Comparison of ENCODE assay signal across 33 mouse cellular contexts in genomic region chr9:37807235-37807634, GRCm38 (mm10). TPM values are rescaled to one million over a fixed set of nuclear protein-coding genes. Genes with fewer than 3 reads are reported as not detected.
DNase-seq lines count a peak whose midpoint lies in the region; ATAC-seq and TF ChIP-seq lines count a peak whose summit lies in the region.
"Had no signal": no experiment of that assay in that cellular context is flagged by ENCODE, and none has a peak within 500 bp of the region (broad histone marks: within the 10 kb centered on the region; RNA-seq: fewer than 3 reads in every experiment).

No protein-coding gene starts in this region.

- no peak for TF ChIP-seq CTCF in CH12.LX (conservative IDR thresholded peaks at IDR 0.05 in 1 of 2, IDR thresholded peaks at IDR 0.05 in 1 of 2; ENCODE audit: low read depth in 2 of 2, low read length in 2 of 2)

- H3K9me3 ChIP-seq in CH12.LX (replicated peaks; ENCODE audit: low read length): no peaks in the 10 kb centered on the region
- H3K9me3 ChIP-seq: G1E; heart, embryonic 13.5 days; hindbrain, embryonic 12.5 days; hindbrain, embryonic 15.5 days had no signal

- 0 out of 2 replicates have a peak, but pooled peaks have one; percentile 13 for TF ChIP-seq EP300 in CH12.LX (IDR thresholded peaks at IDR 0.05; ENCODE audit: low read length)

- peaks cover 0 to 13% of the 10 kb centered on the region in 2 experiments; a peak in 2 of 4 replicates for H3K4me1 ChIP-seq in CH12.LX (ENCODE audit: control insufficient read depth in 1 of 2, insufficient read depth in 2 of 2)
- H3K4me1 ChIP-seq: hindbrain, embryonic 12.5 days; hindbrain, embryonic 15.5 days had no signal

- H3K36me3 ChIP-seq in CH12.LX (replicated peaks in 1 of 2; ENCODE audit: control insufficient read depth in 1 of 2, insufficient read depth in 1 of 2, low read length in 1 of 2): no peaks in the 10 kb centered on the region
- H3K36me3 ChIP-seq: G1E; heart, embryonic 13.5 days; hindbrain, embryonic 12.5 days; hindbrain, embryonic 15.5 days had no signal

- ATAC-seq in common myeloid progenitor, adult 5-6 weeks (replicated peaks; ENCODE audit: low read depth, poor library complexity, severe bottlenecking): peak; percentile 92
- peak; percentile 81 to 88; a peak in 3 of 4 replicates for ATAC-seq in hematopoietic stem cell, adult 5-6 weeks (replicated peaks in 1 of 2; ENCODE audit: insufficient read depth in 1 of 2, low FRiP score in 2 of 2, low TSS enrichment in 1 of 2, low read depth in 1 of 2, poor library complexity in 2 of 2, severe bottlenecking in 2 of 2)
- ATAC-seq: activated CD4-positive, CD25-positive, alpha-beta regulatory T cell, adult 4 months; forebrain, embryonic 14.5 days; forebrain, postnatal 0 days; intestine, postnatal 0 days had no signal

- no peak overlapping the region for H3K27ac ChIP-seq in CH12.LX (ENCODE audit: insufficient read depth, low read depth)
- H3K27ac ChIP-seq: gastrocnemius, adult 2 months; heart, embryonic 13.5 days; hindbrain, embryonic 12.5 days; hindbrain, embryonic 15.5 days had no signal

- H3K4me2 ChIP-seq in CH12.LX (ENCODE audit: insufficient read depth, low read depth, poor library complexity, severe bottlenecking): no peak overlapping the region
- H3K4me2 ChIP-seq: heart, embryonic 13.5 days; hindbrain, embryonic 12.5 days; hindbrain, embryonic 15.5 days had no signal

- no peak overlapping the region for H3K9ac ChIP-seq in CH12.LX (ENCODE audit: insufficient read depth, low read depth)
- H3K9ac ChIP-seq: forebrain, postnatal 0 days; heart, embryonic 13.5 days; hindbrain, embryonic 12.5 days; hindbrain, embryonic 15.5 days had no signal

- H3K27me3 ChIP-seq in CH12.LX (replicated peaks): no peaks in the 10 kb centered on the region
- H3K27me3 ChIP-seq: heart, embryonic 13.5 days; hindbrain, embryonic 12.5 days; hindbrain, embryonic 15.5 days had no signal

- TF ChIP-seq RAD21 in CH12.LX (IDR thresholded peaks at IDR 0.05; ENCODE audit: low read depth, low read length): no peak

- peak; percentile 41 for DNase-seq in 3T3-L1 (ENCODE audit: low read depth, low spot score)
- peak; percentile 28 for DNase-seq in CH12.LX (ENCODE audit: extremely low read depth)
- no peak for DNase-seq in right cerebral cortex, adult 18-20 months
- DNase-seq in cerebellum, adult 18-20 months: no peak
- no peak for DNase-seq in kidney, adult 18-20 months
- DNase-seq: adrenal gland, adult 8-10 months; adrenal gland, postnatal 25 days; cerebellum, adult 2 months; cerebellum, adult 9-11 months; cerebellum, postnatal 36 days; forebrain, postnatal 0 days; gastrocnemius, adult 2 months; gastrocnemius, postnatal 14 days; heart, adult 18-20 months; heart, postnatal 14 days; heart, postnatal 4 days; kidney, adult 9 months had no signal

- no peaks in the 10 kb centered on the region for H3K79me2 ChIP-seq in CH12.LX (replicated peaks; ENCODE audit: control insufficient read depth, extremely low read depth, insufficient read depth, poor library complexity, severe bottlenecking)

- H3K4me3 ChIP-seq in CH12.LX (replicated peaks in 1 of 3; ENCODE audit: low read depth in 2 of 3, low read length in 2 of 3, poor library complexity in 1 of 3): no peak overlapping the region
- H3K4me3 ChIP-seq: gastrocnemius, adult 2 months; heart, embryonic 13.5 days; hindbrain, embryonic 12.5 days; hindbrain, embryonic 15.5 days had no signal

- no peak for TF ChIP-seq POLR2A in CH12.LX (IDR thresholded peaks at IDR 0.05; ENCODE audit: low read depth, low read length)

- dilution Hi-C loops in CH12.LX (cut with MboI; ENCODE audit: extremely low pct_ligation_motif_present, extremely low pct_unique_long_range_greater_than_20kb, low sequenced_read_pairs): no loop called here

- in situ Hi-C loops in CH12.LX (cut with MboI; ENCODE audit: low pct_ligation_motif_present, low pct_unique_long_range_greater_than_20kb, low sequenced_read_pairs): no loop called here

TF ChIP-seq in CH12.LX, 34 proteins besides CTCF, POLR2A, EP300 and RAD21:
- no peak for TF ChIP-seq NRF1 (IDR thresholded peaks at IDR 0.05; ENCODE audit: low read depth, low read length)
- TF ChIP-seq JUN (IDR thresholded peaks at IDR 0.05; ENCODE audit: insufficient read depth, low read depth, low read length): no peak
- no peak for TF ChIP-seq TCF12 (IDR thresholded peaks at IDR 0.05; ENCODE audit: low read depth, low read length)
- TF ChIP-seq UBTF (IDR thresholded peaks at IDR 0.05; ENCODE audit: low read depth, low read length): no peak
- no peak for TF ChIP-seq POLR2AphosphoS2 (IDR thresholded peaks at IDR 0.05; ENCODE audit: low read depth, low read length)
- TF ChIP-seq ZMIZ1 (IDR thresholded peaks at IDR 0.05; ENCODE audit: low read depth, low read length): no peak
- TF ChIP-seq MEF2A (IDR thresholded peaks at IDR 0.05; ENCODE audit: borderline replicate concordance, low read depth, low read length): no peak
- TF ChIP-seq CHD2 (IDR thresholded peaks at IDR 0.05; ENCODE audit: low read length): no peak
- TF ChIP-seq MAZ (IDR thresholded peaks at IDR 0.05; ENCODE audit: low read depth, low read length): no peak
- no peak for TF ChIP-seq ETS1 (conservative IDR thresholded peaks at IDR 0.05; ENCODE audit: low read depth, low read length)
- TF ChIP-seq USF1 (IDR thresholded peaks at IDR 0.05; ENCODE audit: low read depth, low read length): no peak
- no peak for TF ChIP-seq KAT2A (IDR thresholded peaks at IDR 0.05; ENCODE audit: insufficient replicate concordance, low read length)
- no peak for TF ChIP-seq ELF1 (IDR thresholded peaks at IDR 0.05; ENCODE audit: low read depth, low read length)
- TF ChIP-seq ZNF384 (IDR thresholded peaks at IDR 0.05; ENCODE audit: low read depth, low read length): no peak
- no peak for TF ChIP-seq MAX (IDR thresholded peaks at IDR 0.05; ENCODE audit: low read length)
- TF ChIP-seq MYC (IDR thresholded peaks at IDR 0.05; ENCODE audit: low read depth, low read length): no peak
TF ChIP-seq in CH12.LX: peak in this region for 0.

RNA-seq across cellular contexts. Expression of gene Olfr876, which starts 4.4 kb away (rescaled TPM):
- total RNA-seq in CH12.LX (2012; rRNA removed) (not detected in 2 replicates), CH12.LX (2014; rRNA removed) (not detected in 2 replicates)
- polyA plus RNA-seq in CH12.LX (2012; ENCODE audit: insufficient read length, low read depth): not detected in 2 replicates
- total RNA-seq in common myeloid progenitor, adult 5-6 weeks (2017): not detected in 2 replicates
- total RNA-seq in hematopoietic stem cell, adult 5-6 weeks (2017): not detected in 2 replicates
- total RNA-seq: adrenal gland, adult 8-10 months; adrenal gland, postnatal 25 days; forebrain, postnatal 0 days; gastrocnemius, adult 2 months; gastrocnemius, postnatal 14 days; gastrocnemius, postnatal 4 days; heart, adult 18-20 months; heart, postnatal 14 days; heart, postnatal 4 days had no signal
- polyA plus RNA-seq: brain, embryonic 14.5 days; cerebellum, adult 2 months; embryonic facial prominence, embryonic 11.5 days; forebrain, embryonic 11.5 days; forebrain, embryonic 14.5 days; forebrain, postnatal 0 days; G1E; heart, embryonic 13.5 days; heart, embryonic 16.5 days; hindbrain, embryonic 12.5 days; hindbrain, embryonic 15.5 days; intestine, embryonic 14.5 days; intestine, postnatal 0 days had no signal

RNA-seq across cellular contexts. Expression of gene Olfr875, which starts 35.6 kb away (rescaled TPM):
- total RNA-seq in CH12.LX (2012; rRNA removed): not detected in 2 replicates
- not detected in 2 replicates for total RNA-seq in CH12.LX (2014; rRNA removed)
- polyA plus RNA-seq in CH12.LX (2012; ENCODE audit: insufficient read length, low read depth): not detected in 2 replicates
- total RNA-seq in common myeloid progenitor, adult 5-6 weeks (2017): not detected in 2 replicates
- total RNA-seq in hematopoietic stem cell, adult 5-6 weeks (2017): not detected in 2 replicates
- total RNA-seq: adrenal gland, adult 8-10 months; adrenal gland, postnatal 25 days; forebrain, postnatal 0 days; G1E; gastrocnemius, adult 2 months; gastrocnemius, postnatal 14 days; gastrocnemius, postnatal 4 days; heart, adult 18-20 months; heart, postnatal 14 days; heart, postnatal 4 days had no signal
- polyA plus RNA-seq: activated CD4-positive, CD25-positive, alpha-beta regulatory T cell, adult 4 months; brain, embryonic 14.5 days; cerebellum, adult 2 months; embryonic facial prominence, embryonic 11.5 days; forebrain, embryonic 11.5 days; forebrain, embryonic 14.5 days; G1E; heart, embryonic 13.5 days; heart, embryonic 16.5 days; hindbrain, embryonic 12.5 days; hindbrain, embryonic 15.5 days; intestine, embryonic 14.5 days; intestine, postnatal 0 days had no signal

RNA-seq across cellular contexts. Expression of gene Olfr877, which starts 46.8 kb away (rescaled TPM):
- total RNA-seq in CH12.LX (2012; rRNA removed) (not detected in 2 replicates), CH12.LX (2014; rRNA removed) (not detected in 2 replicates)
- polyA plus RNA-seq in CH12.LX (2012; ENCODE audit: insufficient read length, low read depth): not detected in 2 replicates
- not detected in 2 replicates for total RNA-seq in common myeloid progenitor, adult 5-6 weeks (2017)
- total RNA-seq in hematopoietic stem cell, adult 5-6 weeks (2017): not detected in 2 replicates
- total RNA-seq: adrenal gland, adult 8-10 months; forebrain, postnatal 0 days; G1E; gastrocnemius, adult 2 months; gastrocnemius, postnatal 14 days; gastrocnemius, postnatal 4 days; heart, adult 18-20 months; heart, postnatal 14 days; heart, postnatal 4 days had no signal
- polyA plus RNA-seq: activated CD4-positive, CD25-positive, alpha-beta regulatory T cell, adult 4 months; brain, embryonic 14.5 days; cerebellum, adult 2 months; embryonic facial prominence, embryonic 11.5 days; embryonic facial prominence, embryonic 14.5 days; forebrain, embryonic 11.5 days; forebrain, embryonic 14.5 days; G1E; heart, embryonic 13.5 days; heart, embryonic 16.5 days; hindbrain, embryonic 12.5 days; hindbrain, embryonic 15.5 days; intestine, embryonic 14.5 days; intestine, postnatal 0 days had no signal

Comparison
In these comparisons a context has a peak if more than half of its experiments do, and no peak if none do; other contexts are left out.
1. DNase-seq: peak in 3T3-L1 (single experiment) and CH12.LX (single experiment); none in right cerebral cortex, adult 18-20 months (single experiment), cerebellum, adult 18-20 months (0 of 2) and kidney, adult 18-20 months (single experiment).